Mouse (Mus musculus): ENCODE results near the gene Rcan1.
A peak's percentile ranks its signal among the peaks of the same experiment; 100 is the strongest.

Gene Rcan1

GRCm38 (mm10) chr16:92467041-92467440, 3.6 kb downstream of the Rcan1 start:
- no peak for DNase-seq

- peak; percentile 98 to 99 for DNase-seq
These were observed 4.8 kb downstream of the Rcan1 start for GRCm38 (mm10) chr16:92465642-92466526.

- no peak for DNase-seq
These were observed 5.4 kb downstream of the Rcan1 start for GRCm38 (mm10) chr16:92465226-92465625.

GRCm38 (mm10) chr16:92464390-92464972, 6.2 kb downstream of the Rcan1 start:
- DNase-seq = no peak

- no peak for DNase-seq
These were observed 9.3 kb downstream of the Rcan1 start for GRCm38 (mm10) chr16:92461412-92461811.

- peak in 1 of 2 experiments; percentile 55 for DNase-seq
These were observed 13.1 kb downstream of the Rcan1 start for GRCm38 (mm10) chr16:92457594-92457993.

- no peak for DNase-seq
These were observed 14.7 kb downstream of the Rcan1 start for GRCm38 (mm10) chr16:92455969-92456368.

- DNase-seq = no peak
These were observed 15.2 kb downstream of the Rcan1 start for GRCm38 (mm10) chr16:92455488-92455887.

GRCm38 (mm10) chr16:92454495-92454894, 16.2 kb downstream of the Rcan1 start:
- DNase-seq = no peak

- no peak for DNase-seq
These were observed 16.7 kb downstream of the Rcan1 start for GRCm38 (mm10) chr16:92454002-92454401.

- no peak for DNase-seq
These were observed 18.1 kb downstream of the Rcan1 start for GRCm38 (mm10) chr16:92452609-92453008.

- DNase-seq = no peak
These were observed 19.1 kb downstream of the Rcan1 start for GRCm38 (mm10) chr16:92451516-92452072.

- no peak for DNase-seq
These were observed 20.3 kb downstream of the Rcan1 start for GRCm38 (mm10) chr16:92450331-92450730.

GRCm38 (mm10) chr16:92449080-92449479, 21.6 kb downstream of the Rcan1 start:
- no peak for DNase-seq

- DNase-seq = peak in 1 of 2 experiments; percentile 56
These were observed 25.3 kb downstream of the Rcan1 start for GRCm38 (mm10) chr16:92445377-92445776.

GRCm38 (mm10) chr16:92443644-92444113, 27.0 kb downstream of the Rcan1 start:
- DNase-seq = peak in 1 of 2 experiments; percentile 47

GRCm38 (mm10) chr16:92442946-92443345, 27.7 kb downstream of the Rcan1 start:
- DNase-seq = no peak

- DNase-seq = no peak
These were observed 28.5 kb downstream of the Rcan1 start for GRCm38 (mm10) chr16:92442150-92442549.

- DNase-seq = no peak
These were observed 29.5 kb downstream of the Rcan1 start for GRCm38 (mm10) chr16:92441203-92441602.

- DNase-seq = no peak
These were observed 30.4 kb downstream of the Rcan1 start for GRCm38 (mm10) chr16:92440229-92440628.

- DNase-seq = no peak
These were observed 30.9 kb downstream of the Rcan1 start for GRCm38 (mm10) chr16:92439775-92440174.

- DNase-seq = no peak
These were observed 35.2 kb downstream of the Rcan1 start for GRCm38 (mm10) chr16:92435431-92435985.

- no peak for DNase-seq
These were observed 37.5 kb downstream of the Rcan1 start for GRCm38 (mm10) chr16:92433176-92433575.
